In the genomic region with DNA sequence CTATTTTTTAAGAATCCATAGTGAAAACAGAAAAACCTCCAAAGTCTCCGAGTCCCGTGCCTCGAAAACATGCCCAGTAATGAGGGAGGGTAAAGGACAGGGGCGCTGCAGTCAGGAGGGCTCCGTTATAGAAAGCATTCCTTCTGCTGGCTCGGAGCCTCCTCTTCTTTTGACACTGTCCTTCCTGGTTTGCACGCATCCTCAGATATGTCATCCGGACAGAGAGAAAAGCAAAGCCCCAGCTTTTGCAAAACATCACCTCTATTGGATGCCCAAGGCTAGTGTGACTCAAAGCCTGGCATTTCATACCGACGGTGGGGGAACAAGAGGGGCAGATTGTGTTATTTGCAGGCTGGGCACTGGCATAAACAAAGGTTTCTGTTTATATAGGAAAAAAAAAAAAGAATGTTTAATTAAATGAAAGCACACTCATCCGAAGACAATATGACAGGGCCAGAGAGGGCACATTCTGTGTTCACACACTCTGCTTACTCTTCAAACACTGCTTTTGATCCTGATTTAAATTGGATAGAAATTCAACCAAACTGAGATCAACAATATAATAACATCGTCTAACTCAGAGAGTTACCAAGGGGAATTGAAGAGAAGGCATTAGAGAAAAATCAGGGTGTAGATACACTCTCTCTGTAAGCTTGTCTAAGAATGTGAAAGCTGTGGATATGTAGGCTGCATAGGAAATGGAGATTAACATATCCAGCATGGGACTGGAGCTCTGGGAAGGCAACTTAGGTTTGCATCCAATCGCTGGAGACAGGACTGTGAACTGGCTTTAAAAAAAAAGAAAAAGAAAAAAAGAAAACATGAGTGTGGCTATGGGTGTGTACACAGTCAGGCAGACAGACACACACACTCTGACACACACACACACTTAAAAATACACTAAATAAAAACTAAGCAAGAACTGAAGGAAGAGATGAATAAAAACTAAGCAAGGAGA, we compare ENCODE assay signal across 9 mouse cellular contexts.
A peak's percentile ranks its signal among the peaks of the same experiment; 100 is the strongest.
DNase-seq lines count a peak whose midpoint lies in the region; ATAC-seq lines count a peak whose summit lies in the region.
"Had no signal": no experiment of that assay in that cellular context is flagged by ENCODE, and none has a peak within 500 bp of the region (broad histone marks: within the 10 kb centered on the region; RNA-seq: fewer than 3 reads in every experiment).

No protein-coding gene starts in this region.

- WGBS in kidney, embryonic 16.5 days, result 69% methylated on average over 13 of the region's 13 CpGs
- WGBS in embryonic facial prominence, embryonic 14.5 days, result 50% methylated on average over 13 of the region's 13 CpGs

- no peak overlapping the region for H3K9ac ChIP-seq in kidney, embryonic 16.5 days (replicated peaks; ENCODE audit: low read length)
- no peak overlapping the region for H3K9ac ChIP-seq in embryonic facial prominence, embryonic 14.5 days (ENCODE audit: low read depth, low read length)
- H3K9ac ChIP-seq: liver, embryonic 14.5 days had no signal

- no peaks in the 10 kb centered on the region for H3K36me3 ChIP-seq in kidney, embryonic 16.5 days (ENCODE audit: insufficient read depth, low read length)
- H3K36me3 ChIP-seq in embryonic facial prominence, embryonic 14.5 days (ENCODE audit: control insufficient read depth, insufficient read depth, low read length), result no peaks in the 10 kb centered on the region

- H3K4me3 ChIP-seq in kidney, embryonic 16.5 days (ENCODE audit: low read length), result no peak overlapping the region
- H3K4me3 ChIP-seq in embryonic facial prominence, embryonic 14.5 days (ENCODE audit: low read depth, low read length), result no peak overlapping the region

- H3K27me3 ChIP-seq in kidney, embryonic 16.5 days (ENCODE audit: insufficient read depth, low read length), result no peaks in the 10 kb centered on the region
- H3K27me3 ChIP-seq in embryonic facial prominence, embryonic 14.5 days (replicated peaks; ENCODE audit: control insufficient read depth, insufficient read depth, low read length), result no peaks in the 10 kb centered on the region

- H3K4me2 ChIP-seq in kidney, embryonic 16.5 days (replicated peaks; ENCODE audit: low read depth, low read length), result no peak overlapping the region
- H3K4me2 ChIP-seq in embryonic facial prominence, embryonic 14.5 days (ENCODE audit: low read depth, low read length), result no peak overlapping the region

- peak; percentile 61; the same call in 1 of the 2 replicates for ATAC-seq in kidney, embryonic 16.5 days (ENCODE audit: low FRiP score, low TSS enrichment)
- ATAC-seq in embryonic facial prominence, embryonic 14.5 days (ENCODE audit: low read depth), result no peak

- H3K27ac ChIP-seq in kidney, embryonic 16.5 days (ENCODE audit: low read length), result no peak overlapping the region
- 0 out of 2 replicates have a peak overlapping the region, but pooled peaks have one; percentile 10 for H3K27ac ChIP-seq in embryonic facial prominence, embryonic 14.5 days (replicated peaks; ENCODE audit: low read depth, low read length)
- H3K27ac ChIP-seq: liver, embryonic 14.5 days had no signal

- no peak for DNase-seq in kidney, postnatal 14 days
- DNase-seq in adrenal gland, postnatal 10 days, result peak; percentile 25
- peak; percentile 11 for DNase-seq in embryonic facial prominence, embryonic 14.5 days (ENCODE audit: low spot score)
- DNase-seq in lung, postnatal 14 days, result peak; percentile 2
- DNase-seq in spleen, postnatal 36 days (ENCODE audit: low spot score in 2 of 2), result no peak
- no peak for DNase-seq in urinary bladder, postnatal 25 days (ENCODE audit: low spot score)
- DNase-seq in urinary bladder, postnatal 36 days (ENCODE audit: low spot score in 2 of 2), result no peak

- no peaks in the 10 kb centered on the region for H3K4me1 ChIP-seq in kidney, embryonic 16.5 days (ENCODE audit: insufficient read depth, low read length)
- peaks cover 7% of the 10 kb centered on the region; the same call in 1 of the 2 replicates for H3K4me1 ChIP-seq in embryonic facial prominence, embryonic 14.5 days (ENCODE audit: control insufficient read depth, insufficient read depth, low read length)

- H3K9me3 ChIP-seq in kidney, embryonic 16.5 days (ENCODE audit: low read length), result no peaks in the 10 kb centered on the region
- H3K9me3 ChIP-seq in embryonic facial prominence, embryonic 14.5 days (ENCODE audit: control insufficient read depth, low read length), result no peaks in the 10 kb centered on the region

Comparison
In these comparisons a context has a peak if more than half of its experiments do, and no peak if none do; other contexts are left out.
1. DNase-seq: peak in adrenal gland, postnatal 10 days (single experiment), embryonic facial prominence, embryonic 14.5 days (single experiment) and lung, postnatal 14 days (single experiment); none in kidney, postnatal 14 days (single experiment), spleen, postnatal 36 days (0 of 2), urinary bladder, postnatal 25 days (single experiment) and urinary bladder, postnatal 36 days (0 of 2).